Mouse (Mus musculus) sigmoid colon, adult 10 weeks (tissue): Measurements from ENCODE around the gene Il22. TPM values are rescaled to one million over a fixed set of nuclear protein-coding genes. Genes with fewer than 3 reads are reported as not detected.

ENCODE experiments used
- polyA plus RNA-seq: library from polyadenylated mRNA; stranded (reverse); fragments of 350-450 nt; fragmentation: Illumina TruSeq; extraction: RNeasy Lipid Tissue Mini Kit (QIAGEN cat#74804); gene quantifications from one replicate; pipeline ENCODE4 v1.2.3, GENCODE M21; 2014; ENCODE audit warnings: low read depth, low replicate concordance

The Il22 gene
- polyA plus RNA-seq: not detected

DNA sequence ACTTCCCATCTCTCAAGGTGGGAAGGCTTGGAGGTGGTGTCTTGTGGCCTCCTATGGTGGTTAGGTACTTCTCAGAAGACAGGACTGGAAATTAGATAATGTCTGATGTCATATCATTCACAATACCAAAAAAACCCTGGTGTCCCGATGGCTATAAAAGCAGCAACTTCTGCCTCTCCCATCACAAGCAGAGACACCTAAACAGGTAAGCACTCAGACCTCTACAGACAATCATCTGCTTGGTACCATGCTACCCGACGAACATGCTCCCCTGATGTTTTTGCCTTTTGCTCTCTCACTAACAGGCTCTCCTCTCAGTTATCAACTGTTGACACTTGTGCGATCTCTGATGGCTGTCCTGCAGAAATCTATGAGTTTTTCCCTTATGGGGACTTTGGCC lies at the start of gene Il22:
Il22 (plus strand) TSS at position 301 of the 400 bp plus-strand sequence.

GRCm38 (mm10) chr10:118240680-118241079 lies 35.9 kb downstream of the Il22 start, which contains the start of gene Gm32717:
Gene Gm32717 (minus strand): TSS chr10:118240780.

GRCm38 (mm10) chr10:118258388-118258787 lies 53.6 kb downstream of the Il22 start, which contains the start of gene Gm32802:
Gene Gm32802 (plus strand): TSS chr10:118258688.

Other genes with a start within 250 kb of the Il22 start
- gene Mdm1, start 63.1 kb upstream of the Il22 start, polyA plus RNA-seq: 4.4 TPM
- gene Gm32717, start 35.8 kb downstream of the Il22 start, polyA plus RNA-seq: not detected
- not detected for gene Gm32802, start 53.7 kb downstream of the Il22 start, polyA plus RNA-seq
- not detected for gene Iltifb, start 90.1 kb downstream of the Il22 start, polyA plus RNA-seq
- not detected for gene Gm9040, start 122.0 kb downstream of the Il22 start, polyA plus RNA-seq
- not detected for gene Gm9044, start 127.5 kb downstream of the Il22 start, polyA plus RNA-seq
- gene Gm9045, start 132.9 kb downstream of the Il22 start, polyA plus RNA-seq: not detected
- not detected for gene Gm9046, start 138.3 kb downstream of the Il22 start, polyA plus RNA-seq
- gene Gm9048, start 143.7 kb downstream of the Il22 start, polyA plus RNA-seq: not detected
- not detected for gene Gm9049, start 149.2 kb downstream of the Il22 start, polyA plus RNA-seq
- not detected for gene Ifng, start 236.1 kb downstream of the Il22 start, polyA plus RNA-seq